Mouse (Mus musculus) liver, adult 2 months (tissue): ENCODE data around the gene Traf5.

Source experiments
- CTCF ChIP-seq: fragments of 200-500 bp; IDR thresholded peaks from 2 replicates; pipeline ENCODE4 v1.5.1; 2011; ENCODE audit warnings: low read depth, low read length, control low read depth
- POLR2A ChIP-seq: fragments of 200-500 bp; IDR thresholded peaks from 2 replicates; pipeline ENCODE4 v1.6.1; 2011; ENCODE audit warnings: low read length, control low read depth; ENCODE audit not compliant: insufficient read depth; ENCODE audit errors: extremely low read depth

- TF ChIP-seq POLR2A = peak; percentile 60; the same call in 1 of the 2 replicates
- TF ChIP-seq CTCF = no peak
Observed at GRCm38 (mm10) chr1:191956871-191957270, 135.5 kb downstream of the Traf5 start.
